Mouse (Mus musculus) myocyte (in vitro differentiated cells): ENCODE measurements at regions not wholly inside any gene's neighbourhood (a gene's known extent, or its start where the extent isn't known, plus 50 kb on each side); places are given as distances from the start of the nearest gene placed in this dataset.

Experiments
- H3K27me3 ChIP-seq: one replicate; pipeline ENCODE4 v1.6.1; 2011; ENCODE audit not compliant: control insufficient read depth, insufficient read depth, insufficient read length
- H3K36me3 ChIP-seq: one replicate; pipeline ENCODE4 v1.6.1; 2011; ENCODE audit not compliant: control insufficient read depth, insufficient read depth
- H3K4me2 ChIP-seq: one replicate; pipeline ENCODE4 v1.6.1; 2011; ENCODE audit warnings: low read depth, control low read depth
- H3K4me3 ChIP-seq: one replicate; pipeline ENCODE4 v1.5.1; 2011; ENCODE audit warnings: mild to moderate bottlenecking, control low read depth, moderate library complexity
- H3K79me2 ChIP-seq: one replicate; pipeline ENCODE4 v1.6.1; 2011; ENCODE audit not compliant: control insufficient read depth, insufficient read depth
- H3ac ChIP-seq: one replicate; pipeline ENCODE4 v1.6.1; 2011; ENCODE audit not compliant: control insufficient read depth, insufficient read length
- CEBPB ChIP-seq: IDR thresholded peaks from 2 replicates; pipeline ENCODE4 v1.6.1; 2011; ENCODE audit warnings: mild to moderate bottlenecking, moderate library complexity; ENCODE audit not compliant: poor library complexity, insufficient read depth, severe bottlenecking
- E2F4 ChIP-seq: IDR thresholded peaks from one replicate; pipeline ENCODE4 v1.6.1; 2011; ENCODE audit warnings: mild to moderate bottlenecking, control low read depth, moderate library complexity; ENCODE audit not compliant: insufficient read depth
- MAX ChIP-seq: IDR thresholded peaks from one replicate; pipeline ENCODE4 v1.6.1; 2011; ENCODE audit warnings: low read depth, mild to moderate bottlenecking, control low read depth
- MYOD1 ChIP-seq, 3 experiments: IDR thresholded peaks; one replicate each; pipeline ENCODE4 v1.6.1; 2011; ENCODE audit warnings: control low read depth in 2 of 3, low read depth in 2 of 3, mild to moderate bottlenecking in 2 of 3, moderate library complexity in 1 of 3; ENCODE audit not compliant: insufficient read length in 2 of 3, control insufficient read depth in 1 of 3
- MYOG ChIP-seq, 3 experiments: IDR thresholded peaks; one replicate each; pipeline ENCODE4 v1.6.1; 2011; ENCODE audit warnings: control low read depth in 2 of 3, low read depth in 2 of 3, mild to moderate bottlenecking in 2 of 3; ENCODE audit not compliant: insufficient read length in 2 of 3, control insufficient read depth in 1 of 3, insufficient read depth in 1 of 3
- POLR2A ChIP-seq: IDR thresholded peaks from one replicate; pipeline ENCODE4 v1.6.1; 2011; ENCODE audit warnings: low read depth, mild to moderate bottlenecking, control low read depth, moderate library complexity; ENCODE audit not compliant: insufficient read length
- POLR2AphosphoS2 ChIP-seq: IDR thresholded peaks from one replicate; pipeline ENCODE4 v1.6.1; 2011; ENCODE audit warnings: low read depth, control low read depth; ENCODE audit not compliant: insufficient read length
- REST ChIP-seq: IDR thresholded peaks from one replicate; pipeline ENCODE4 v1.6.1; 2011; ENCODE audit warnings: mild to moderate bottlenecking, control low read depth, moderate library complexity; ENCODE audit not compliant: insufficient read depth, insufficient read length
- SRF ChIP-seq: IDR thresholded peaks from one replicate; pipeline ENCODE4 v1.6.1; 2011; ENCODE audit warnings: low read depth; ENCODE audit not compliant: control insufficient read depth, insufficient read length
- TCF12 ChIP-seq: IDR thresholded peaks from one replicate; pipeline ENCODE4 v1.6.1; 2011; ENCODE audit warnings: mild to moderate bottlenecking, control low read depth; ENCODE audit not compliant: poor library complexity, insufficient read depth, severe bottlenecking
- TCF3 ChIP-seq: IDR thresholded peaks from one replicate; pipeline ENCODE4 v1.6.1; 2011; ENCODE audit warnings: low read depth, control low read depth; ENCODE audit not compliant: insufficient read length
- USF1 ChIP-seq: IDR thresholded peaks from one replicate; pipeline ENCODE4 v1.6.1; 2011; ENCODE audit warnings: low read depth, mild to moderate bottlenecking, control low read depth, moderate library complexity

- no peaks in the 10 kb centered on the region for H3K27me3 ChIP-seq
- H3K79me2 ChIP-seq: no peaks in the 10 kb centered on the region
- no peak overlapping the region for H3K4me3 ChIP-seq
- H3K36me3 ChIP-seq: no peaks in the 10 kb centered on the region
- no peak overlapping the region for H3ac ChIP-seq
- TF ChIP-seq E2F4: no peak
- TF ChIP-seq MYOD1 (IDR thresholded peaks at IDR 0.05; ENCODE audit: control insufficient read depth in 1 of 3, insufficient read length in 2 of 3, low read depth in 2 of 3): no peak
- TF ChIP-seq MAX: no peak
- no peak for TF ChIP-seq CEBPB
- TF ChIP-seq TCF3: no peak
- TF ChIP-seq REST: no peak
- TF ChIP-seq MYOG (IDR thresholded peaks at IDR 0.05; ENCODE audit: control insufficient read depth in 1 of 3, insufficient read depth in 1 of 3, insufficient read length in 2 of 3, low read depth in 2 of 3): no peak
- TF ChIP-seq SRF: no peak
- TF ChIP-seq POLR2AphosphoS2: no peak
- no peak for TF ChIP-seq TCF12
- no peak for TF ChIP-seq USF1
- TF ChIP-seq POLR2A: no peak
- H3K4me2 ChIP-seq: no peak overlapping the region
Observed at GRCm38 (mm10) chr5:67155582-67155981, 56.5 kb upstream of the Phox2b start.

- TF ChIP-seq POLR2AphosphoS2 (no peak), MYOG (IDR thresholded peaks at IDR 0.05; ENCODE audit: control insufficient read depth in 1 of 3, insufficient read depth in 1 of 3, insufficient read length in 2 of 3, low read depth in 2 of 3) (no peak), TCF12 (no peak), CEBPB (no peak), E2F4 (no peak), MAX (no peak), MYOD1 (IDR thresholded peaks at IDR 0.05; ENCODE audit: control insufficient read depth in 1 of 3, insufficient read length in 2 of 3, low read depth in 2 of 3) (no peak), USF1 (no peak), REST (no peak)
- Histone ChIP-seq H3K79me2 (no peaks in the 10 kb centered on the region), H3K4me3 (no peak overlapping the region), H3K36me3 (no peaks in the 10 kb centered on the region), H3K4me2 (no peak overlapping the region), H3ac (no peak overlapping the region), H3K27me3 (no peaks in the 10 kb centered on the region)
Observed at GRCm38 (mm10) chr5:67156911-67157310, 57.8 kb upstream of the Phox2b start.

- Histone ChIP-seq H3K79me2 (no peaks in the 10 kb centered on the region), H3ac (no peak overlapping the region), H3K27me3 (no peaks in the 10 kb centered on the region), H3K4me3 (no peak overlapping the region), H3K4me2 (no peak overlapping the region), H3K36me3 (no peaks in the 10 kb centered on the region)
- TF ChIP-seq MYOD1 (IDR thresholded peaks at IDR 0.05; ENCODE audit: control insufficient read depth in 1 of 3, insufficient read length in 2 of 3, low read depth in 2 of 3) (no peak), TCF12 (no peak), MAX (no peak), MYOG (IDR thresholded peaks at IDR 0.05; ENCODE audit: control insufficient read depth in 1 of 3, insufficient read depth in 1 of 3, insufficient read length in 2 of 3, low read depth in 2 of 3) (no peak), CEBPB (no peak), TCF3 (no peak), REST (no peak), SRF (no peak), E2F4 (no peak), POLR2A (no peak), POLR2AphosphoS2 (no peak), USF1 (no peak)
Observed at GRCm38 (mm10) chr5:67176827-67177226, 77.7 kb upstream of the Phox2b start.

- Histone ChIP-seq H3K36me3 (no peaks in the 10 kb centered on the region), H3K4me3 (no peak overlapping the region), H3K27me3 (no peaks in the 10 kb centered on the region), H3ac (no peak overlapping the region), H3K79me2 (no peaks in the 10 kb centered on the region), H3K4me2 (no peak overlapping the region)
- TF ChIP-seq POLR2A (no peak), MYOG (IDR thresholded peaks at IDR 0.05; ENCODE audit: control insufficient read depth in 1 of 3, insufficient read depth in 1 of 3, insufficient read length in 2 of 3, low read depth in 2 of 3) (no peak), USF1 (no peak), POLR2AphosphoS2 (no peak), SRF (no peak), CEBPB (no peak), REST (no peak), MYOD1 (IDR thresholded peaks at IDR 0.05; ENCODE audit: control insufficient read depth in 1 of 3, insufficient read length in 2 of 3, low read depth in 2 of 3) (no peak), E2F4 (no peak), TCF3 (no peak)
Observed at GRCm38 (mm10) chr5:67179221-67179620, 80.1 kb upstream of the Phox2b start.
